Mouse (Mus musculus) myocyte (in vitro differentiated cells): ENCODE results near the gene Rbms3. TPM values are rescaled to one million over a fixed set of nuclear protein-coding genes. Genes with fewer than 3 reads are reported as not detected.

Experiments
- H3K27me3 ChIP-seq: one replicate; pipeline ENCODE4 v1.6.1; 2011; ENCODE audit not compliant: control insufficient read depth, insufficient read depth, insufficient read length
- H3K36me3 ChIP-seq: one replicate; pipeline ENCODE4 v1.6.1; 2011; ENCODE audit not compliant: control insufficient read depth, insufficient read depth
- H3K4me2 ChIP-seq: one replicate; pipeline ENCODE4 v1.6.1; 2011; ENCODE audit warnings: low read depth, control low read depth
- H3K4me3 ChIP-seq: one replicate; pipeline ENCODE4 v1.5.1; 2011; ENCODE audit warnings: mild to moderate bottlenecking, control low read depth, moderate library complexity
- H3K79me2 ChIP-seq: one replicate; pipeline ENCODE4 v1.6.1; 2011; ENCODE audit not compliant: control insufficient read depth, insufficient read depth
- H3ac ChIP-seq: one replicate; pipeline ENCODE4 v1.6.1; 2011; ENCODE audit not compliant: control insufficient read depth, insufficient read length
- CEBPB ChIP-seq: IDR thresholded peaks from 2 replicates; pipeline ENCODE4 v1.6.1; 2011; ENCODE audit warnings: mild to moderate bottlenecking, moderate library complexity; ENCODE audit not compliant: poor library complexity, insufficient read depth, severe bottlenecking
- E2F4 ChIP-seq: IDR thresholded peaks from one replicate; pipeline ENCODE4 v1.6.1; 2011; ENCODE audit warnings: mild to moderate bottlenecking, control low read depth, moderate library complexity; ENCODE audit not compliant: insufficient read depth
- MAX ChIP-seq: IDR thresholded peaks from one replicate; pipeline ENCODE4 v1.6.1; 2011; ENCODE audit warnings: low read depth, mild to moderate bottlenecking, control low read depth
- MYOD1 ChIP-seq, 3 experiments: IDR thresholded peaks; one replicate each; pipeline ENCODE4 v1.6.1; 2011; ENCODE audit warnings: control low read depth in 2 of 3, low read depth in 2 of 3, mild to moderate bottlenecking in 2 of 3, moderate library complexity in 1 of 3; ENCODE audit not compliant: insufficient read length in 2 of 3, control insufficient read depth in 1 of 3
- MYOG ChIP-seq, 3 experiments: IDR thresholded peaks; one replicate each; pipeline ENCODE4 v1.6.1; 2011; ENCODE audit warnings: control low read depth in 2 of 3, low read depth in 2 of 3, mild to moderate bottlenecking in 2 of 3; ENCODE audit not compliant: insufficient read length in 2 of 3, control insufficient read depth in 1 of 3, insufficient read depth in 1 of 3
- POLR2A ChIP-seq: IDR thresholded peaks from one replicate; pipeline ENCODE4 v1.6.1; 2011; ENCODE audit warnings: low read depth, mild to moderate bottlenecking, control low read depth, moderate library complexity; ENCODE audit not compliant: insufficient read length
- POLR2AphosphoS2 ChIP-seq: IDR thresholded peaks from one replicate; pipeline ENCODE4 v1.6.1; 2011; ENCODE audit warnings: low read depth, control low read depth; ENCODE audit not compliant: insufficient read length
- REST ChIP-seq: IDR thresholded peaks from one replicate; pipeline ENCODE4 v1.6.1; 2011; ENCODE audit warnings: mild to moderate bottlenecking, control low read depth, moderate library complexity; ENCODE audit not compliant: insufficient read depth, insufficient read length
- SRF ChIP-seq: IDR thresholded peaks from one replicate; pipeline ENCODE4 v1.6.1; 2011; ENCODE audit warnings: low read depth; ENCODE audit not compliant: control insufficient read depth, insufficient read length
- TCF12 ChIP-seq: IDR thresholded peaks from one replicate; pipeline ENCODE4 v1.6.1; 2011; ENCODE audit warnings: mild to moderate bottlenecking, control low read depth; ENCODE audit not compliant: poor library complexity, insufficient read depth, severe bottlenecking
- TCF3 ChIP-seq: IDR thresholded peaks from one replicate; pipeline ENCODE4 v1.6.1; 2011; ENCODE audit warnings: low read depth, control low read depth; ENCODE audit not compliant: insufficient read length
- USF1 ChIP-seq: IDR thresholded peaks from one replicate; pipeline ENCODE4 v1.6.1; 2011; ENCODE audit warnings: low read depth, mild to moderate bottlenecking, control low read depth, moderate library complexity
- polyA plus RNA-seq: library from polyadenylated mRNA; unstranded; fragments of >200 nt; fragmentation: generic; extraction: Trizol; gene quantifications from one replicate; pipeline ENCODE4 v1.2.1, GENCODE M21; 2012; ENCODE audit warnings: missing spikeins

Gene Rbms3
- polyA plus RNA-seq, 1 experiment: 4.5 TPM

GRCm38 (mm10) chr9:116999186-116999585 lies 630.5 kb downstream of the Rbms3 start:
- H3K36me3 ChIP-seq: no peaks in the 10 kb centered on the region
- no peak overlapping the region for H3K4me2 ChIP-seq
- H3K79me2 ChIP-seq: no peaks in the 10 kb centered on the region
- H3K4me3 ChIP-seq: no peak overlapping the region
- H3ac ChIP-seq: no peak overlapping the region
- no peaks in the 10 kb centered on the region for H3K27me3 ChIP-seq
- TF ChIP-seq POLR2AphosphoS2: no peak
- no peak for TF ChIP-seq E2F4
- no peak for TF ChIP-seq REST
- TF ChIP-seq USF1: no peak
- TF ChIP-seq CEBPB: no peak
- no peak for TF ChIP-seq MYOD1 (IDR thresholded peaks at IDR 0.05; ENCODE audit: control insufficient read depth in 1 of 3, insufficient read length in 2 of 3, low read depth in 2 of 3)
- TF ChIP-seq TCF3: no peak
- no peak for TF ChIP-seq SRF
- TF ChIP-seq TCF12: no peak
- no peak for TF ChIP-seq MYOG (IDR thresholded peaks at IDR 0.05; ENCODE audit: control insufficient read depth in 1 of 3, insufficient read depth in 1 of 3, insufficient read length in 2 of 3, low read depth in 2 of 3)
- TF ChIP-seq MAX: no peak
- TF ChIP-seq POLR2A: no peak

- TF ChIP-seq REST (no peak), POLR2AphosphoS2 (no peak), SRF (no peak), TCF12 (no peak), MAX (no peak), CEBPB (no peak), POLR2A (no peak), E2F4 (no peak), MYOG (IDR thresholded peaks at IDR 0.05; ENCODE audit: control insufficient read depth in 1 of 3, insufficient read depth in 1 of 3, insufficient read length in 2 of 3, low read depth in 2 of 3) (no peak), MYOD1 (IDR thresholded peaks at IDR 0.05; ENCODE audit: control insufficient read depth in 1 of 3, insufficient read length in 2 of 3, low read depth in 2 of 3) (no peak), USF1 (no peak), TCF3 (no peak)
- Histone ChIP-seq H3ac (no peak overlapping the region), H3K79me2 (no peaks in the 10 kb centered on the region), H3K36me3 (no peaks in the 10 kb centered on the region), H3K4me2 (no peak overlapping the region), H3K4me3 (no peak overlapping the region), H3K27me3 (no peaks in the 10 kb centered on the region)
Measured at GRCm38 (mm10) chr9:116990321-116990720, 639.4 kb downstream of the Rbms3 start.

DNA sequence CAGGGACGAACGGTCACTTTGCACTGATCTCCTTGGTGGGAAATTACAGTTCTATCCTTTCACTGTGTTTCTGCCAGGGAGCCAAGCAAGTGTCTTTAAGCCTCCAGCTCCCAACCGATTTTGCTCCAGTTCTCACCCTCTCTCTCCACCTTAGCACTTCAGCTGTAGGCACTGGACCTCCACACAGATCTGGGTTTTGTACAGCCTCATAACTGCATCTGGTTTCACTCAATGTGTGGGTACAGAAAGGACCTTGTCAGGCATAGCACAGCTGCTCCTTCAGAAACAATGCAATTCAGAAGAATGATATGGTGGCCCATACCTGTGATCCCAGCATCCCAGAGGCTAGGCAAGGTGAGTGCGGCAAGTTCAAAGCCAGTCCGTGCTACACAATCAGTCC lies 648.9 kb downstream of the Rbms3 start:
- no peak overlapping the region for H3ac ChIP-seq
- no peaks in the 10 kb centered on the region for H3K79me2 ChIP-seq
- H3K36me3 ChIP-seq: no peaks in the 10 kb centered on the region
- no peak overlapping the region for H3K4me3 ChIP-seq
- no peaks in the 10 kb centered on the region for H3K27me3 ChIP-seq
- H3K4me2 ChIP-seq: no peak overlapping the region
- no peak for TF ChIP-seq USF1
- no peak for TF ChIP-seq POLR2A
- no peak for TF ChIP-seq MYOD1 (IDR thresholded peaks at IDR 0.05; ENCODE audit: control insufficient read depth in 1 of 3, insufficient read length in 2 of 3, low read depth in 2 of 3)
- TF ChIP-seq POLR2AphosphoS2: no peak
- no peak for TF ChIP-seq SRF
- no peak for TF ChIP-seq MYOG (IDR thresholded peaks at IDR 0.05; ENCODE audit: control insufficient read depth in 1 of 3, insufficient read depth in 1 of 3, insufficient read length in 2 of 3, low read depth in 2 of 3)
- TF ChIP-seq MAX: no peak
- TF ChIP-seq REST: no peak
- TF ChIP-seq TCF12: no peak
- TF ChIP-seq TCF3: no peak
- TF ChIP-seq E2F4: no peak
- TF ChIP-seq CEBPB: no peak

GRCm38 (mm10) chr9:116977428-116977827 lies 652.3 kb downstream of the Rbms3 start:
- Histone ChIP-seq H3K79me2 (no peaks in the 10 kb centered on the region), H3K36me3 (no peaks in the 10 kb centered on the region), H3K4me2 (no peak overlapping the region), H3K4me3 (no peak overlapping the region), H3K27me3 (no peaks in the 10 kb centered on the region), H3ac (no peak overlapping the region)
- TF ChIP-seq SRF: no peak
- TF ChIP-seq TCF3: no peak

- Histone ChIP-seq H3K36me3 (no peaks in the 10 kb centered on the region), H3K79me2 (no peaks in the 10 kb centered on the region), H3K27me3 (no peaks in the 10 kb centered on the region), H3ac (no peak overlapping the region), H3K4me2 (no peak overlapping the region), H3K4me3 (no peak overlapping the region)
- TF ChIP-seq MYOD1 (IDR thresholded peaks at IDR 0.05; ENCODE audit: control insufficient read depth in 1 of 3, insufficient read length in 2 of 3, low read depth in 2 of 3): no peak
- no peak for TF ChIP-seq MAX
- no peak for TF ChIP-seq POLR2AphosphoS2
- TF ChIP-seq REST: no peak
- no peak for TF ChIP-seq TCF3
- TF ChIP-seq TCF12: no peak
- TF ChIP-seq MYOG (IDR thresholded peaks at IDR 0.05; ENCODE audit: control insufficient read depth in 1 of 3, insufficient read depth in 1 of 3, insufficient read length in 2 of 3, low read depth in 2 of 3): no peak
- TF ChIP-seq E2F4: no peak
- TF ChIP-seq USF1: no peak
- no peak for TF ChIP-seq SRF
Measured at GRCm38 (mm10) chr9:116976575-116977408, 652.9 kb downstream of the Rbms3 start.
